Mouse (Mus musculus): ENCODE data around the gene Snx10.

GRCm38 (mm10) chr6:51508750-51509648 is 14.7 kb upstream of the Snx10 start:
- TF ChIP-seq CTCF (conservative IDR thresholded peaks at IDR 0.05; ENCODE audit: insufficient read depth, insufficient read length, low read depth, low read length): peak; percentile 88
- TF ChIP-seq POLR2A (IDR thresholded peaks at IDR 0.05; ENCODE audit: low read depth, low read length): no peak

All from kidney, adult 2 months (tissue).